Mouse (Mus musculus) stomach, postnatal 0 days (tissue): ENCODE results near the gene Mib2. TPM values are rescaled to one million over a fixed set of nuclear protein-coding genes. Genes with fewer than 3 reads are reported as not detected.

ENCODE experiments used
- ATAC-seq: fragments of 200-750 bp; cut with Nextera tagmentation; 2 replicates; pipeline ENCODE4 v1.8.0; 2017; ENCODE audit not compliant: low FRiP score, low TSS enrichment
- DNase-seq: peaks from one replicate; pipeline ENCODE4 v3.0.0-alpha.2; 2016; ENCODE audit warnings: low spot score
- H3K27ac ChIP-seq: fragments of 300-500 bp; sonication (generic); replicated peaks from 2 replicates; pipeline ENCODE4 v1.5.1; 2014; ENCODE audit warnings: mild to moderate bottlenecking, control low read depth
- H3K27me3 ChIP-seq: fragments of 300-500 bp; sonication (generic); 2 replicates; pipeline ENCODE4 v1.6.1; 2014; ENCODE audit warnings: low read length; ENCODE audit not compliant: control insufficient read depth, insufficient read depth
- H3K36me3 ChIP-seq: fragments of 300-500 bp; sonication (generic); 2 replicates; pipeline ENCODE4 v1.6.1; 2014; ENCODE audit warnings: low read length, mixed read lengths; ENCODE audit not compliant: control insufficient read depth, insufficient read depth
- H3K4me1 ChIP-seq: fragments of 300-500 bp; sonication (generic); replicated peaks from 2 replicates; pipeline ENCODE4 v1.6.1; 2014; ENCODE audit warnings: antibody characterized with exemption; ENCODE audit not compliant: control insufficient read depth, insufficient read depth
- H3K4me2 ChIP-seq: fragments of 300-500 bp; sonication (generic); replicated peaks from 2 replicates; pipeline ENCODE4 v1.6.1; 2014; ENCODE audit warnings: low read depth, mild to moderate bottlenecking, control low read depth, moderate library complexity
- H3K4me3 ChIP-seq: fragments of 300-500 bp; sonication (generic); 2 replicates; pipeline ENCODE4 v1.5.1; 2014; ENCODE audit warnings: low read depth, low read length, control low read depth
- H3K9ac ChIP-seq: fragments of 300-500 bp; sonication (generic); 2 replicates; pipeline ENCODE4 v1.6.1; 2014; ENCODE audit warnings: mild to moderate bottlenecking, low read length, control low read depth, mixed read lengths
- H3K9me3 ChIP-seq: fragments of 300-500 bp; sonication (generic); 2 replicates; pipeline ENCODE4 v1.6.1; 2016; ENCODE audit warnings: low read length; ENCODE audit not compliant: control insufficient read depth
- CTCF ChIP-seq: IDR thresholded peaks from 2 replicates; pipeline ENCODE4 v1.5.1; 2016; ENCODE audit warnings: antibody characterized with exemption, low read depth, mild to moderate bottlenecking, moderate library complexity
- EP300 ChIP-seq: optimal IDR thresholded peaks from 2 replicates; pipeline ENCODE3; 2016; ENCODE audit warnings: antibody characterized with exemption
- WGBS: fragments of 180-500 bp; shearing (Covaris S2); extraction: QIAGEN DNeasy Blood & Tissue Kit; methylation state at CpG from one replicate; pipeline ENCODE4 v1.1.7; 2014; 5-methylcytosine and 5-hydroxymethylcytosine counted together
- polyA plus RNA-seq: library from polyadenylated mRNA; unstranded; fragments of >200 nt; fragmentation: Nextera tagmentation; extraction: Ambion mirVana; gene quantifications from 2 replicates; pipeline ENCODE4 v1.2.1, GENCODE M21; 2015

The Mib2 gene
- polyA plus RNA-seq: 10.5 and 11.0 TPM in 2 replicates

DNA sequence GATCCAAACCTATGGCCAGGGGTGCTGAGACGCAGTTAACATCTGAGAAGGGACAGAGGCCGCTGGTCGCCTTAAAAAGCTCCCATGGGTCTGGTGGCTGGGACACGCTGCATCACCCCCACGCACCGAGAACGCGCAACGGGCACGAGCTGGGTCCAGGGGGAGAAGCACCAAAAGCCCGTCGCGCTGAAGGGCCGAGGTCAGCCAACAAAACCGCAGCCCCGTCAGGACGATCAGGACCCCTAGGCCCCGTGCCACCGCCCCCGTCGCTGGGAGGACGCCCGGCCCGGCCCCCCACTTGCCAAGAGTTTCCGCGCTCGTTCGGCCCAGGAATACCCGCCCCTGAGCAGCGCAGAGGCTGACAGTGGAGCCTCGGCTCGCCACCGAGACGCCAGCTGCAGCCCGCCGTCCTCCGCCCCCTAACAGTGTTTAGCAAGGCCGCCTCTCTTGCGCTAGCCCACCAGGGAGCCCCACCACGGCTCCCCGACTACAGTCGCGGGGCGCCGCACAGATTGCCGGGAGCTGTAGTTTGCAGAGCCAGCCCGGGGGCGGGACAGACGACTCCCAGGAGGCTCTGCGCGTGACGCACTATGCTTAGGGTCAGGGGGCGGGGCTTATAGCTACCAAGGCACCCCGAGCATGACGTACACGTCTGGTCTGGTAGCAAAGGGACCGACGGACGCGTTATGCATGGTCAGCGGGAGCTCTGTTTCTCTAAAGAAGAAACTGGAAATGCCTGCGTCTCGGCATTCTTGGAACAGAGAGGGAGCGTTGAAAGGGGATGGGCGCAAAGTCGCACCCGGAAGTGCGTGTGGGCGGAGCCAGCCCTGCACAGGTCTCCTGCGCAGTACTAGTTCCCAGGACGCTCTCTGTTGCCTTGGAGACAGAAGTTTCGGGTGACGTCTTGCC is at the start of gene Mib2:
Gene Mib2 (minus strand): TSS at position 510 of the 909 bp plus-strand sequence.
- Histone ChIP-seq H3K36me3 (no peaks in the 10 kb centered on the region), H3K9ac (peak within 1 kb of the TSS; percentile 89), H3K9me3 (no peaks in the 10 kb centered on the region), H3K4me3 (peak within 1 kb of the TSS; percentile 88), H3K27ac (peak within 1 kb of the TSS; percentile 84), H3K4me1 (no peaks in the 10 kb centered on the region), H3K27me3 (no peaks in the 10 kb centered on the region), H3K4me2 (peak within 1 kb of the TSS; percentile 91)
- peak; percentile 35; the same call in 1 of the 2 replicates for TF ChIP-seq CTCF
- no peak for TF ChIP-seq EP300
- under 1% methylated on average over 72 of the region's 73 CpGs for WGBS
- ATAC-seq (peak; percentile 98), DNase-seq (peak; percentile 97)

DNA sequence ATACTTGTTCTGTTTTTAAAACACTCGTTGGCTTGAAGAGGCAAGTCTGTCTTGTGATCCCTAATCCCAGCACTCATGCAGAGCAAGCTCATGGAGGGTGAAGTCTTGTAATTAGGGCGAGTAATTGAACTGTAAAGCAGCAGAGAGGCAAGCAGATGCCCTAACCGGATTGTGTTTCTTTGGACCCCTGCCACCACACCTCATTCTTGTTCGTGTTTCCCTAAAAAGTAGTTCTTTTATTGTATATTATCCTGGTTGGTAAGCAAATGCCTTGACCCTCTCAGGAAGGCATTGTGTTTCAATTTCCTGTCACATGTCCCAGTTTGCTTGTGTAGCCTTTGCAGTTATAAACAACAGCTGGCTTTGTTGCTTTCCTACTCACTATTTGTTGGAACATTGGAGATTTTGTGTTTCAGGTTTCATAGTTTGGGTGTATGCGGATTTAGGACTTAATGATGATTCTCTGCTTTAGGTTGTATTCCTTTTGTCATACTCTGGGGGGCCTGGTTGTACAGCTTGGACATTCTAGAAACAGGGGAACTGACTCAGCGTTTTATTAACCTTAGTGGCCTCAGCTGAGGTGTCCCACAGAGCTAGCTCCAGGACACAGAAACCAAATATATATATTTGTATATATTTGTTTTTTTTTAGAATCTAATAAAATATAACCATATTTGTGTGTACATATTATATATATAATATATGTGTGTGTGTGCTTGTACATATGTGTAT is 41.7 kb upstream of the Mib2 start:
- Histone ChIP-seq H3K4me3 (no peak overlapping the region), H3K27ac (no peak overlapping the region; the same call in 1 of the 2 replicates), H3K27me3 (no peaks in the 10 kb centered on the region), H3K4me1 (no peaks in the 10 kb centered on the region), H3K9me3 (no peaks in the 10 kb centered on the region), H3K9ac (no peak overlapping the region), H3K36me3 (no peaks in the 10 kb centered on the region), H3K4me2 (no peak overlapping the region)
- no peak for TF ChIP-seq EP300
- TF ChIP-seq CTCF: no peak
- ATAC-seq (no peak), DNase-seq (no peak)
- WGBS: 53% methylated on average over 6 of the region's 6 CpGs

DNA sequence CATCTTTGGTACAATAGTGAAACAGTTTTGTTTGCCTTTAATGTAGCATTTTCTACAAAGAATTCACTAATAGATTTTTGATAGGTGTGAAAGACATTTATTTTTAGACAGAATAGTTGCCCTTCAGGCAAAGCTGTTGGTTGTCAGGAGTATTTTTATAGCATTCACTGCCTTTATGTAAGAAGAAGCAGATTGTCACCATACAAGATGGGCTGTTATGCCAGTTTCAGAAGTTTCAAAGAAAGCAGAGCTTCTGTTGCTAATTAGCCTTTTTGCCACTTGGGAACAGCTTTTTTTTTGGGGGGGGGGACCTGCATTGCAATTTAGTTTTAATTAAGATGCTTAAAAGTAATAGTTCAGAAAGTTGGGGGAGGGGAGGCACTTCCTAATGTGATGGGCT is 40.0 kb upstream of the Mib2 start:
- DNase-seq: no peak
- Histone ChIP-seq H3K36me3 (no peaks in the 10 kb centered on the region), H3K4me1 (no peaks in the 10 kb centered on the region), H3K4me3 (no peak overlapping the region), H3K27me3 (no peaks in the 10 kb centered on the region), H3K9me3 (no peaks in the 10 kb centered on the region), H3K9ac (no peak overlapping the region), H3K27ac (no peak overlapping the region), H3K4me2 (no peak overlapping the region)
- no peak for ATAC-seq
- TF ChIP-seq CTCF (no peak), EP300 (no peak)

GRCm38 (mm10) chr4:155708582-155708981 is 39.6 kb upstream of the Mib2 start:
- H3K27ac ChIP-seq: no peak overlapping the region
- no peak overlapping the region for H3K4me2 ChIP-seq
- TF ChIP-seq CTCF (no peak), EP300 (no peak)
- no peak overlapping the region for H3K9ac ChIP-seq
- H3K9me3 ChIP-seq: no peaks in the 10 kb centered on the region
- 72% methylated on average over 2 of the region's 2 CpGs for WGBS
- ATAC-seq (no peak), DNase-seq (no peak)
- H3K4me1 ChIP-seq: no peaks in the 10 kb centered on the region
- no peaks in the 10 kb centered on the region for H3K27me3 ChIP-seq
- no peak overlapping the region for H3K4me3 ChIP-seq
- H3K36me3 ChIP-seq: no peaks in the 10 kb centered on the region

- TF ChIP-seq CTCF: no peak
- no peak for TF ChIP-seq EP300
- Histone ChIP-seq H3K4me2 (peak overlapping the region; percentile 80), H3K36me3 (no peaks in the 10 kb centered on the region), H3K27ac (peak overlapping the region; percentile 98), H3K9ac (peak overlapping the region; percentile 95), H3K9me3 (no peaks in the 10 kb centered on the region), H3K27me3 (no peaks in the 10 kb centered on the region), H3K4me1 (no peaks in the 10 kb centered on the region), H3K4me3 (peak overlapping the region; percentile 95)
- WGBS: under 1% methylated on average over 19 of the region's 19 CpGs
- ATAC-seq (no peak; the same call in 1 of the 2 replicates), DNase-seq (no peak)
Observed at GRCm38 (mm10) chr4:155705592-155705929, 36.6 kb upstream of the Mib2 start.
